Mouse (Mus musculus) forebrain, postnatal 0 days (tissue): ENCODE measurements around the gene Vmn2r86. TPM values are rescaled to one million over a fixed set of nuclear protein-coding genes. Genes with fewer than 3 reads are reported as not detected.
A peak's percentile ranks its signal among the peaks of the same experiment; 100 is the strongest.
"Not testable (repeated sequence)": the region's sequence is repeated elsewhere in the genome, so short reads cannot be mapped to it uniquely, and the experiment has no call there.

ENCODE experiments used
- ATAC-seq: fragments of 200-750 bp; cut with Nextera tagmentation; 2 replicates; pipeline ENCODE4 v1.8.0; 2017; ENCODE audit warnings: mild to moderate bottlenecking, moderate library complexity
- DNase-seq: peaks from one replicate; pipeline ENCODE4 v3.0.0-alpha.2; 2015
- H3K27ac ChIP-seq: fragments of 300-500 bp; sonication (generic); 2 replicates; pipeline ENCODE4 v1.5.1; 2014; ENCODE audit warnings: low read depth, mild to moderate bottlenecking, antibody characterized with exemption, low read length, moderate library complexity, mixed read lengths
- H3K27me3 ChIP-seq: fragments of 300-500 bp; sonication (generic); 2 replicates; pipeline ENCODE4 v1.6.1; 2014; ENCODE audit warnings: mild to moderate bottlenecking, low read length, mixed read lengths; ENCODE audit not compliant: insufficient read depth
- H3K36me3 ChIP-seq: fragments of 300-500 bp; sonication (generic); 2 replicates; pipeline ENCODE4 v1.6.1; 2014; ENCODE audit warnings: mild to moderate bottlenecking, moderate library complexity; ENCODE audit not compliant: insufficient read depth
- H3K4me1 ChIP-seq: fragments of 300-500 bp; sonication (generic); 2 replicates; pipeline ENCODE4 v1.6.1; 2014; ENCODE audit warnings: antibody characterized with exemption; ENCODE audit not compliant: insufficient read depth
- H3K4me2 ChIP-seq: fragments of 300-500 bp; sonication (generic); 2 replicates; pipeline ENCODE4 v1.6.1; 2014; ENCODE audit warnings: low read depth, mild to moderate bottlenecking, moderate library complexity
- H3K4me3 ChIP-seq: fragments of 300-500 bp; sonication (generic); 2 replicates; pipeline ENCODE4 v1.5.1; 2014; ENCODE audit warnings: low read depth, low read length, mixed read lengths
- H3K9ac ChIP-seq: fragments of 300-500 bp; sonication (generic); 2 replicates; pipeline ENCODE4 v1.6.1; 2014; ENCODE audit warnings: mild to moderate bottlenecking
- H3K9me3 ChIP-seq: fragments of 300-500 bp; sonication (generic); 2 replicates; pipeline ENCODE4 v1.6.1; 2016; ENCODE audit warnings: low read length
- CTCF ChIP-seq: sonication (generic); IDR thresholded peaks from 2 replicates; pipeline ENCODE4 v1.5.1; 2016; ENCODE audit warnings: antibody characterized with exemption, control low read depth, low read depth
- WGBS: fragments of 180-500 bp; shearing (Covaris S2); extraction: QIAGEN DNeasy Blood & Tissue Kit; methylation state at CpG from one replicate; pipeline ENCODE4 v1.1.7; 2014; 5-methylcytosine and 5-hydroxymethylcytosine counted together
- polyA plus RNA-seq: library from polyadenylated mRNA; unstranded; fragments of >200 nt; fragmentation: Nextera tagmentation; extraction: Ambion mirVana; gene quantifications from 2 replicates; pipeline ENCODE4 v1.2.1, GENCODE M21; 2015
- total RNA-seq: library from RNA; depleted of rRNA; stranded (reverse); fragments of >200 nt; gene quantifications from 2 replicates; pipeline ENCODE4 v1.2.3, GENCODE M21; 2014; rRNA removed

The Vmn2r86 gene
- under 0.01 and 0.05 TPM in 2 replicates for total RNA-seq
- 0.02 TPM in 1 of 2 replicates, not detected in the other for polyA plus RNA-seq

DNA sequence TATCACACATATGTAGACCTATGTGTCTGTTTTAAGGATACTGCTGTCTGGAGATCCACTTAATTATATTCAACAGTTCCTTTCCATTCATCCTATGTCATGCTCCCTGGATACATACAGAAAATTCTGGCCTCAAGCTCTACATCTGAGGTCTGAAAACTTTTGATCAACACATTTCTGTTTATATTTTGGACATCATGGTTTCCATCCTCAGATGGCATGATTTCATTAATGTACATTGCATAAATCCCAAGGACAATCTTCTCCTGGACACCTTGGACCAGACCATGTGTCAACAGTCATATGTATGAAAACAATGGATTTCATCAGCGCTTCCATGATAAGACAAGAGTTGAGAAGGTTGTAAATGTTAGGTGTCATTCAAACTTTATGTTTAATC, at the start of gene Vmn2r86:
Vmn2r86 (minus strand) TSS at position 101 of the 400 bp plus-strand sequence.
- H3K4me2 ChIP-seq, ATAC-seq, H3K4me3 ChIP-seq, H3K9me3 ChIP-seq, H3K4me1 ChIP-seq, DNase-seq, H3K27ac ChIP-seq, H3K27me3 ChIP-seq, H3K36me3 ChIP-seq, H3K9ac ChIP-seq: not testable (repeated sequence)
- 90% methylated on average over 1 of the region's 1 CpGs for WGBS

DNA sequence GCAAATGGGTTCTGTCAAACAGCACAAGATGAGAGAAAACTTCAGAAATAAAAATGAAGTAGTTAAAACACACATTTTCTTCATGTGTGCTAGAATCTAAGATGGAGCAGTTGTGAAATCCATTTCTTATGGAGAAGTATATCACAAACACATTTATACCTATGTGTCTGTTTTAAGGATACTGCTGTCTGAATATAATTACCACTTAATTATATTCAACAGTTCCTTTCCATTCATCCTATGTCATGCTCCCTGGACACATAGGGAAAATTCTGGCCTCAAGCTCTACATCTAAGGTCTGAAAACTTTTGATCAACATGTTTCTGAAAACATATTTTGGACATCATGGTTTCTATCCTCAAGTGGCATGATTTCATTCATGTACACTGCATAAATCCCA, 41.4 kb upstream of the Vmn2r86 start, which contains the start of gene Vmn2r87:
Vmn2r87 (minus strand) TSS at position 101 of the 400 bp plus-strand sequence.
- ATAC-seq (no peak), DNase-seq (no peak)
- no peaks in the 10 kb centered on the region for H3K27me3 ChIP-seq
- H3K4me3 ChIP-seq, result no peak within 1 kb of the TSS
- H3K27ac ChIP-seq, result no peak within 1 kb of the TSS
- no peaks in the 10 kb centered on the region for H3K36me3 ChIP-seq
- H3K9ac ChIP-seq, result no peak within 1 kb of the TSS
- TF ChIP-seq CTCF, result no peak
- no peaks in the 10 kb centered on the region for H3K9me3 ChIP-seq
- no peaks in the 10 kb centered on the region for H3K4me1 ChIP-seq
- no peak within 1 kb of the TSS for H3K4me2 ChIP-seq

DNA sequence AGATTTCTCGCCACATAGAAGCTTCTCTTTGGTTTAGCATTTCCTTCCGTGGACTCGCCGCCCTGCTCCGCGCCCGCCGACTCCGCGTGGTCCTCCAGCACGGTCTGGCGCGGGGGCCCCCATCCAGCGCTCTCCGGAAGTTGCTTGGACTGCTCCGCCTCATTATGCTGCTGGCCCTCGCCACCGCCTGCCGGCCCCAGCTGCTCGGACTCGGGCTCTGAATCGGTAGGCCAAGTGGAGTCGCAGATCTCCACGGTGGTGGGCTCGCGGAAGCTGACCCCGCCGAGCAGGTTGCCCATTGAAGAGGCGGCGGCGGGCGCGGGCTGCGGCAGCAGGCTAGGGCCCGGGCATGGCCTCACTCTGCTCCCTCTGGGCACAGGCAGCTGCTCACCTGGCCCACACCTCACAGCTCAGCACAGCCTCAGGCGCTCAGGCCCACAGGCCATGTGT, 14.5 kb upstream of the Vmn2r86 start:
- Histone ChIP-seq H3K9me3 (no peaks in the 10 kb centered on the region), H3K9ac (peak overlapping the region; percentile 63), H3K27ac (no peak overlapping the region), H3K4me2 (peak overlapping the region; percentile 86), H3K36me3 (no peaks in the 10 kb centered on the region), H3K27me3 (no peaks in the 10 kb centered on the region), H3K4me1 (no peaks in the 10 kb centered on the region), H3K4me3 (peak overlapping the region; percentile 45)
- TF ChIP-seq CTCF, result no peak
- peak; percentile 56 for DNase-seq
- 4% methylated on average over 36 of the region's 36 CpGs for WGBS
- peak; percentile 97 for ATAC-seq

DNA sequence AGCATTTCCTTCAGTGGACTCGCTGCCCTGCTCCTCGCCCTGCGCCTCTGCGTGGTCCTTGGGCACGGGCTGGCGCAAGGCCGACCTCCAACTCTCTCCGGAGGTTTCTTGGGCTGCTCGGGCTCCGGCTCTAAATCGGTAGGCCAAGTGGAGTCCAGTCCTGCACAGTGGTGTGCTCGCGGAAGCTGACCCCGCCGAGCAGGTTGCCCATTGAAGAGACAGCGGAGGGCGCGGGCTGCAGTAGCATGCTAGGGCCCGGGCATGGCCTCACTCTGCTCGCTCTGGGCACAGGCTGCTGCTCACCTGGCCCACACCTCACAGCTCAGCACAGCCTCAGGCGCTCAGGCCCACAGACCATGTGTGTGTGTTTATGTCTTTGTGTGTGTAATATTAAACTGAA, 11.1 kb downstream of the Vmn2r86 start:
- H3K4me3 ChIP-seq, result no peak overlapping the region
- H3K9ac ChIP-seq, result no peak overlapping the region
- TF ChIP-seq CTCF, result no peak
- H3K4me1 ChIP-seq, result no peaks in the 10 kb centered on the region
- H3K27me3 ChIP-seq, result no peaks in the 10 kb centered on the region
- no peak overlapping the region for H3K27ac ChIP-seq
- ATAC-seq (no peak), DNase-seq (no peak)
- WGBS, result 92% methylated on average over 21 of the region's 21 CpGs
- no peak overlapping the region for H3K4me2 ChIP-seq
- no peaks in the 10 kb centered on the region for H3K36me3 ChIP-seq
- H3K9me3 ChIP-seq, result no peaks in the 10 kb centered on the region

DNA sequence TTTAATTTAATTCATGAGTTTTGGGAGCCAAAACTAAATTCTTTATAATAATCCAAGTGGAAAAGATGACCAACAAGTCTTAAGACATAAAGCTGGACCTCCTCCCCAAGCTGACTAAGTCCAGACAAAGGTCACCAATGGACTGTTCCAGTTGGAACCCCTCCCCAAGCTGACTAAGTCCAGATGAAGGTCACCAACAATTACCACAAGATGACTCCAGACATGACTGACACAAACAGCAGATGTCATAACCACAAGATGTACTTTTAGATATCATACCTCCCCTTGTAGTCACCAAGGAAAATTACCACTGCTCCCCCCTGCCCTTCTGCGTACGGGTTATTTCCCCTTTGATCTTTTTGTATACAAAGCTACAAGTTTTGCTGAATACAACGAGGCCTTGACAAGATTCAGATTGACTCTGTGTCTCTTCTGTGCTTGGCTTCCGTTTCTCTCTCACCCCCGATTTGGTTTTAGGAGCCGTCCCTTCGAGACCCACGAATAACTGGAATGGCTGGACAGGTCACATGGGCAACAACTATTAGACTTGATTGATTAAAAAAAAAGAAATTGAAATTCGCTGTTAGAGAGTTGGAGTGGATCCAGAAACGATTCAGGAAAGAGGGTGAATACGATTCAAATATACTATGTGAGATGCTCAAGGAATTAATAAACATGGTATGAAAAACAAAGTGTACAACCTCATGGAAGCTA, 21.5 kb downstream of the Vmn2r86 start:
- ATAC-seq, DNase-seq, H3K4me1 ChIP-seq, H3K9ac ChIP-seq, H3K4me2 ChIP-seq, H3K27ac ChIP-seq, H3K9me3 ChIP-seq, H3K4me3 ChIP-seq, H3K27me3 ChIP-seq, H3K36me3 ChIP-seq: not testable (repeated sequence)
- WGBS, result 81% methylated on average over 11 of the region's 11 CpGs

DNA sequence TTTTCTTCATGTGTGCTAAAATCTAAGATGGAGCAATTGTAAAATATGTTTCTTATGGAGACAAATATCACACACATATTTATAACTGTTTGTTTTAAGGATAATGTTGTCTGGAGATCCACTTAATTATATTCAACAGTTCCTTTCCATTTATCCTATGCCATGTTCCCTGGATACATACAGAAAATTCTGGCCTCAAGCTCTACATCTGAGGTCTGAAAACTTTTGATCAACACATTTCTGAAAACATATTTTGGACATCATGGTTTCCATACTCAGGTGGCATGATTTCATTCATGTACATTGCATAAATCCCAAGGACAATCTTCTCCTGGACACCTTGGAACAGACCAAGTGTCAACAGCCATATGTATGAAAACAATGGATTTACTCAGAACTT, 26.2 kb downstream of the Vmn2r86 start, which contains the start of gene Vmn2r85:
Vmn2r85 (minus strand) TSS at position 101 of the 400 bp plus-strand sequence.
- DNase-seq, H3K9ac ChIP-seq, H3K27ac ChIP-seq, H3K4me1 ChIP-seq, H3K4me3 ChIP-seq, H3K36me3 ChIP-seq, H3K4me2 ChIP-seq, H3K27me3 ChIP-seq, ATAC-seq, H3K9me3 ChIP-seq: not testable (repeated sequence)

DNA sequence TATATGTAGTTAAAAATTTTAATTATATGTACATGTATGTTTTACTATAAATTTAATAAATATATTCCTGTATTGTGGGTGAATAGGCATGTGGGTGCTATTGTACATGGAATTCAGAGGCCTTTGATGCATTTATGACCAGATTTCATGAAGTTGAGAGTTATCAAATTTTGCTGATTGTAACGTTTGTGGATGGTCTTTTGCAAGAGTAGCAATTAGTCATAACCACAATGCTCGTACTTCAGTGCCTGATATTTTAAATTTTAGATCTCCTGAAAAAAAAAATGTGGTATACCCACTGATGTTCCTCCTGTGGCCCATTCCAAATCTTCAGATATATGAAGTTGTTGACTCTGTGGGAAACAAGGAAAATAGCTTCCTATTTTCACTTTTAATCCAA, 33.5 kb downstream of the Vmn2r86 start:
- not testable (repeated sequence) for H3K4me1 ChIP-seq, H3K36me3 ChIP-seq, ATAC-seq, H3K4me2 ChIP-seq, H3K9ac ChIP-seq, H3K27me3 ChIP-seq, H3K9me3 ChIP-seq, H3K27ac ChIP-seq, H3K4me3 ChIP-seq, DNase-seq
- WGBS, result 78% methylated on average over 2 of the region's 2 CpGs
